Mouse (Mus musculus): ENCODE measurements around the gene Sec24d. TPM values are rescaled to one million over a fixed set of nuclear protein-coding genes. Genes with fewer than 3 reads are reported as not detected.

Gene Sec24d
- total RNA-seq, 1 experiment from 2014 or later = 7.1 TPM

DNA sequence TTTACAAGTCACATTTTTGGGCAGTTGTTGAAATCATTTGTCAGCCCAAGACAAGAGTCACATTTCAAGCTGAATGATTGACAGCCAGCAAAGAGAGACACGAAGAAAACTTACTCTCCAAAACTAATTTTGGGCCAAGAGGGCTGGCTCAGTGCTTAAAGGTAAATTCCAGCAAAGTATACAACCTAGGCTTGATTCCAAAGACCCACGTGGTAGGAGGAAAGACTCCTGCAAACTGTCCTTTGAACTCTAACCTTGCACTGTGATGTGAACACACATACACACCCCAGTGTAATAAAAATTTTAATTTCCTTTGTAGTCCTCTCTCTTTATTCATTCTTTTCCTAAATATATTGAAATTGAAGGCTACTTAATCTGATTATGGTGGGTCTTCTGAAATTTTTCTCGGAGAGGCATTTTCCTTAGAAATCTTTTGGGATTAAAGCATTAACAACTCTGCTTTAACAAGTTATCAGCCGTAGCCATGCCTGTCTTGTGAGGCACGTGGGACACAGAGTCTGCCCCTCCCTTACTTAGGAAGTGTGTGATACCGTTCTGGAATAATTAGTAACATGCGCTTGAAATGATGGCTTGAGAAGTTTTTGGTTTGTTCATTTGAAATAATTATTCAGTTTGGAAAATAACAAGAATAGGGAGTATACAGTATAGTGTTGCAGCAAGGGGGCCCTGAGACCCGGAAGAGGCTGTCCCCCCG is 21.8 kb downstream of the Sec24d start:
- ATAC-seq (replicated peaks; ENCODE audit: insufficient number of reproducible peaks, low FRiP score, low TSS enrichment, poor library complexity, severe bottlenecking) = no peak

DNA sequence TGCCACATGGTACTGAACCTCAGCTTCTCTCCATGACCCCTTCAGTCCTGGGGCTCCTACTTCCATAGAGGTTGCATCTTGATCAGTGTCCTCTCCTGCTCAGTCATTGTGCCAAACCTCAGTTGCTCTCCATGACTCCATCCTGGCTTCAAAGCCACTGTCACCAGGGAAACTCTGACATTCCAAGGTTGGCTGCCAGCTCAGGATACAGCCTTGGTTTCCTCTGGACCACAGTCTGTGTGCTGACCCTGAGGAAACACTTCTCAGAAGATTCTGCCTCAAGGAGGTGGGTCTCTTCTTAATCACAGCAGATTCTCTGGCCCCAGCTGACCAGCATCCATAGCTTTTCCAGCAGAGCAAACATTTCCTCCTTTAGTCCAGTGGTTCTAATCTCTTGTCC is 24.4 kb downstream of the Sec24d start:
- no peak for ATAC-seq (replicated peaks; ENCODE audit: insufficient number of reproducible peaks, low FRiP score, low TSS enrichment, poor library complexity, severe bottlenecking)

DNA sequence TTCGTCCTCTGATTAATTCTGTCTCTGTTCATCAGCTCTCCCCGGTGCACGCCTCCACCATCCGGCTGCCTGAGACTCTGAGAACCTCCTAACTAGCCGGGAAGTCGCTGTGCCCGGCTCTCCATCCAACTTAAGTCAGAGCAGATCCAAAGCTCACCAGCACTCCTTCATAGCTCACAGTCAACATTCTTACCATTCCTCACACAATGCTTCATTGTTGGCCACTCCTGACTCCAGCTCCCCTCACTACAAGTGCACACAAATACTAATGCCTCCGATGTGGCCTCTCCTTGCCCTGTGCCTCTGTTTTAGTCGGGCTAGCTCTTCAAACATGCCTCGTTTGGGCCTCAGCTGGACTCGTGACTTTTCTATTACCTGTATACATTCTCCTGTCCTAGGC is 29.4 kb downstream of the Sec24d start:
- ATAC-seq (replicated peaks; ENCODE audit: insufficient number of reproducible peaks, low FRiP score, low TSS enrichment, poor library complexity, severe bottlenecking) = no peak

DNA sequence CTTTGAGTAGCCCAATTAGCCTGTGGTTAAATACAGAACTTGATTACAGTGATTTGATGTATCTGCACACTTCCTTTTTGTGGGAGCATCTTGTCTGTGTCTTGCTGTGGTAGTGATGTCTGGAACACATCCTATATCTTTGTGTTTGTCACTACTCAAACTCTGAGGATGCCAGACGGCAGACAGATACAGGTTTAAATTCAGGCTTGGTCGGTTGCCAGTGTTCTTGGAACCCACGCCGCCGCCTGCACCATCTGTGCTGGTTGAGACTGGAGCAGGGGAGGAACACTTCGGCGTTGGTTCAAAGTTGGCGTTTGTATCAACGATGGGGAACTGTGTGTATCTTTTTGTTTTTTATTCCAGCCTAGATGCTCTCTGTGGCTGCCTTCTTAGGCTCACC is 31.0 kb downstream of the Sec24d start:
- no peak for ATAC-seq (replicated peaks; ENCODE audit: insufficient number of reproducible peaks, low FRiP score, low TSS enrichment, poor library complexity, severe bottlenecking)

DNA sequence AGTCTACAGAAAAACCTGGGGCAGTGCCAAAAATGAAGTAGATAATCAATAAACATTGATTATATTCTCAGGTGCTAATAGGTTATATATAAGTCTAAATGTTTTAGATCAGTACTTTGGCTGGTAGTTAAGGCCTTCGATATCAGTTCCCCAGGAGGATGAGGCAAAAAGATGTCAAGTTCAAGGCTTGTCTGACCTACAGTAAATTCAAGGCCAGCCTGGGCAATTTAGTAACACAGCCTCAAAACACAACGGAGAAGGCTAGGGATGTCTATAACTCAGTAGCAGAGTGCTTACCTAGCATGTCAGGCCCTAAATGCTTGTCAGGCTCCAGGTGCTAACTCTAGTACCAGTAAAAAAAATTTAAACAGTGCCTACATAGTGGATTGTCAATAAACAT is 34.3 kb downstream of the Sec24d start:
- ATAC-seq (replicated peaks; ENCODE audit: insufficient number of reproducible peaks, low FRiP score, low TSS enrichment, poor library complexity, severe bottlenecking) = no peak

DNA sequence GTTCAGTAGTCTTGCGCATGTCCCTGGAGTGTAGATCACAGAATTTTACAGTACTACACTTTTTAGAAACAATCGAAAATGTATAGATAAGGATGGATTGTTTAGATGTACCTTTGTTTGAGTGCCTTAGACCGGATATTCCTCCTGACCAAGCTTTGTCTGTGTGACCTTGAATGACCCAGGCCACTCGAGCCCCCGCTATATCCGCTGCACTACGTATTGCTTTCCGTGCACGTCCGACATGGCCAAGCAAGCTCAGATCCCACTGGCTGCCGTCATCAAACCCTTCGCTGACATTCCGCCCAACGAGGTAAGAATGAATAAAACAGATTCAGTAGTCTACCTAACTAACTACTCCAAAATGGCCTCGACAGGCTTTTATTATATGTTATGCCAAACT is 38.4 kb downstream of the Sec24d start:
- ATAC-seq (replicated peaks; ENCODE audit: insufficient number of reproducible peaks, low FRiP score, low TSS enrichment, poor library complexity, severe bottlenecking) = no peak

DNA sequence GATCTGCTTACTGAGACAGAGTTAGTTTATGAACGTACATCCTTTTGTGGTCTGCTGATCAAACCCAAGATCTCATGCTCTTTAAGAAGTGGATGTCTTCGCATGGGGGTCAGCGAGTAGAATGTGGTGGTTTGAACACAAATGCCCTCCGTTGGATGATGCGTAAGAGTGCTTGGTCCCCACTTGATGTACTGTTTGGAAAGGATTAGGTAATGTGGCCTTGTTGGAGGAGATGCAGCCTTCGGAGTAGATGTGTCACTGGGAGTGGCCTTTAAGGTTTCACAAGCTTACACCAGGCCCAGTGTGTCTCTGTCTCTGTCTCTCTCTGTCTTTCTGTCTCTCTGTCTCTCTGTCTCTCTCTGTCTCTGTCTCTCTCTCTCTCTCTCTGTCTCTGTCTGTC is 40.2 kb downstream of the Sec24d start:
- no peak for ATAC-seq (replicated peaks; ENCODE audit: insufficient number of reproducible peaks, low FRiP score, low TSS enrichment, poor library complexity, severe bottlenecking)

DNA sequence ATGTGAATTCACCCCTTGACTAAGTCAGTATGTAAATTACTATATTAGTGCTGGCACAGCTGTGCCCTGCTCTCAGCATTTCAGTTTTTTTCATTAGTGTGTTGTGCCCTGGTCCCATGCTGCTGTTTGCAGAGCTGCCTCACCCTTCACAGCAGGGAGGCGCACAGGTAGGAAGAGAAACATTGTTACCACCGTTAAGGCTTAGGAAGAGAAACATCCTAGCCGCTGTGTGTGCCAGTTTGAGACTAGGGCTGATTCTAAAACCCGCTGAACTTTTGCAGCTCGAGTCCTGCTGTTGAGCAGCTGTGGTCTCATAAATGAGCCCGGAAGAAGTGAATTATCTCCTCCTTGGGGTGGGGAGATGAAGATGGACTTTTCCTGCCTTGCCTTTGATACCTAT is 41.9 kb downstream of the Sec24d start:
- ATAC-seq (replicated peaks; ENCODE audit: insufficient number of reproducible peaks, low FRiP score, low TSS enrichment, poor library complexity, severe bottlenecking) = no peak

DNA sequence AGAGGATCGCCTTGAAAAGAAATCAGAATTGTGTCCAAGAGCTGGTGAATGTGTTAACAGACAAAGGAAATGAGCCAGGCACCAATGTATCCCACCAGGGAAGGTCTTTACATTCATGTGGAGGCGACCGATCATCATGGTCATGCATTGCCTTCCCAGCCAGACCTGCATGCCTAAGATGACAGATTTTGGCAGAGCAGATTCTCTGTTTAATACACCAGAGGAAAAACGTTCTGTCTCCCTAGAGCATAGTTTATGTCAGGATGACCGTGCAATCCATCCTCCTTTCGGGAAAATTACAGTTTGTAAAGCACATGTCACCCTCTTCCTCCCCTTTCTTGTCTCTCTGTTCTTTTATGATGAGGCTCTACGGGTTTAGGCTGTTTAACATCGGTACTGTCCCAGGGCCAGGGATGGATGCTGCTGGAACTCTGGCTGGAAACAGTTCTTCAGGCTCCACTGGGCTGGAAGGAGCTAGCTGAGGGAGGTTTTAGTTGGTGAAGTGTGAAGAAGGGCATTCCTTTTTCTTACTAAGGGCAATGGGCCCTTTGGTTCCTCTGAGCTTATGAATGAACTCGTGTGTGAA is 45.3 kb downstream of the Sec24d start:
- ATAC-seq (replicated peaks; ENCODE audit: insufficient number of reproducible peaks, low FRiP score, low TSS enrichment, poor library complexity, severe bottlenecking) = no peak

DNA sequence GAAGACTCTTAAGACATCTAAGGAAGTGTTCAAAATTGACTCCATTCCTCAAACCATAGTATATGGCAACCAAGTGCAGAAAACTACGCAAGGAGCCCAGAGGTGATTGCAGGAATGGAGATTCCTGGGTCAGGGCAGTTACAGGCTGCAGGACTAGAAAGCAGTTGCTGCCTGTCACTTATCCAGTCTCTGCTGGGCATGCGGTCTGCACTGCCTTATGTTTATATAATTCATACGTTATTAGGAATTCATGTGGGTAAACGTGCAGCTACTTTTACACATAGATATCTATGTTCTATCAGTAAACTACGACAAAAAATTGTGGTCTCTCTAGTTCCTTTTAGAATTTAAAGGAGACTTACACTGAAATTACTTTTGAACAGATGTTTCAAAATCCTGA is 46.2 kb downstream of the Sec24d start:
- ATAC-seq (replicated peaks; ENCODE audit: insufficient number of reproducible peaks, low FRiP score, low TSS enrichment, poor library complexity, severe bottlenecking) = no peak

DNA sequence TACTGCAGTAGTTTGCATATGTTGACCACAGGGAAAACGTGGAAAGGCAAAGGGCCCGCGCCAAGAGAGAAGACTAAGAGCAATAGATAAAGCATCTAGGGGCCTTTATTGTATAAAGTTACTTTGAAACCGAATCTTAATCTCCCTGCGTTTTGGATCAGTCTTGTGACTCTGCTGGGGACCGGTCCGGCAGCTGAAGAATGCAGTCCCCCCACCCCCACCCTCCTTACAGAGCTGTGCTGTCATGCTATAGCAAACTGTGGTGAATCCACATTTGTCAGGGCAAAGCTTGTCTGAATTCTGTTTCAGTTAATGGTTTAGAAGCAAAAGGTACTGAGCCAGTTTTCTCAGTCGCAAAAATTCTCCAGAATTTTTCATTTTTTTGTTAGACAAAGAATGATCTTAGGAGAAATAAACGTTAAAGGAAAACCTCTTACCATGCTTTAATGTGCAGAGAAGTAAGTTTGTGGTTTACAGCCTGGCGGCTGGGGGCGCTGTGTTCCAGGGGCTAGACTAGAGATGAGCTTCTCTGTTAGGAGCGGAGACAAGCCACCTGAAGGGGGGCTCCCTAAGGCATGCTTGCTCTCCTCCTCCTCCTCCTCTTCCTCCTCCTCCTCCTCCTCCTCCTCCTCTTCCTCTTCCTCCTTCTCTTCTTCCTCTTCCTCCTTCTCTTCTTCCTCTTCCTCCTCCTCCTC is 46.8 kb downstream of the Sec24d start:
- ATAC-seq (replicated peaks; ENCODE audit: insufficient number of reproducible peaks, low FRiP score, low TSS enrichment, poor library complexity, severe bottlenecking) = no peak

DNA sequence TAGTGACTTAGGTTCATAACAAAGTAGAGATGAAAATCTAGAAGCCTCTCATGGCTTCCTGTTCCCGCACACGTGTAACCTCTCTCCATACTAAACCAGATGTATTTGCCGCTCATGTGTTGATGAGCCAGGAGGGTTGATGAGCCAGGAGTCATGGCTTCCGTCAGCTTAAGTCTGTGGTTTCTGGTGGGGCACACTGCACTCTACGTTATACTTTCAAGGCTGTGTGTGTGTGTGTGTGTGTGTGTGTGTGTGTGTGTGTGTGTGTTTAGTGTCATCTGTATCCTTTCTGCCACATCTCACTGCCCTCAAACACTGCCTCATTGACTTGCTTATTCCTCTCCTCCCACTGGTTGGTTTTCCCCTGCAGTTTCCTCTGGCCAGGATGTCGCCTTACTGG is 48.8 kb downstream of the Sec24d start:
- no peak for ATAC-seq (replicated peaks; ENCODE audit: insufficient number of reproducible peaks, low FRiP score, low TSS enrichment, poor library complexity, severe bottlenecking)

DNA sequence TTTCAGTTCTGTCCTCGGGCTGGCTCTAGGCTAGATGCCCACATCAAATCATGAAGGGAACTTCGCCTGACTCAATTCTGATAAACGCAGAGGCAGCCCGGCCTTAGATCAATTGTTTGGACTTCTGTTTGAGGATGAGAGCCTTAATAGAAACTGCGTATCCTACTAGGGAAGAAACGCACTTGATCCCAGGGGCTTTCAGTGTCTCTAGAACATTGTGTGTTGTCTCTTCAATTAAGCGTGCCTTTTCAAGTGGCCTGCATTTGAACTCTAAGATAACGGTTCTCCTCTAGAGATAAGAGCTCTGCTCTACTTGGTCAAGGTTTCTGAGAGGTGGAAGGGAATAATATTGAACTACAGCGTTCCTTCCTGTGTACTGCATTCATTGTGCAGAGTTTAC is 49.8 kb downstream of the Sec24d start:
- no peak for ATAC-seq (replicated peaks; ENCODE audit: insufficient number of reproducible peaks, low FRiP score, low TSS enrichment, poor library complexity, severe bottlenecking)

DNA sequence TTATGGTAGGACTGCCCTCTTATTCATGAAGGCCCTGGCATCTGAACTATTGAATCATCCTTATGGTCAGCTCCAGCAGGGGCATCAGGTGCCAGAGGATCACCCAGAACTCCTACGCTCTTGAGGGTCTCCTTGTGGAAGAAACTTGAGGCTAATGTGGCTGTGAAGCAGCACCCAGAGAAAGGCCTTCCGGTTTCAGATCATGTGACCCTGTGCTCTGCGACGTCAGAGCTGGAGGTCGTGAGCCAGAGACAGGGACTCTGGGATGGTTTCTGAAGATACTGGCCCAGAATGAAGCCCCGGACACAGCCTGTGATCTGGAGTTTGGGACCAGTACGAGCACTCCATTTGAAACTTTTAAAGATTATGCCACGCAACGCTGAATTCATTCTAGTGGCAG is 53.1 kb downstream of the Sec24d start:
- no peak for ATAC-seq (replicated peaks; ENCODE audit: insufficient number of reproducible peaks, low FRiP score, low TSS enrichment, poor library complexity, severe bottlenecking)

DNA sequence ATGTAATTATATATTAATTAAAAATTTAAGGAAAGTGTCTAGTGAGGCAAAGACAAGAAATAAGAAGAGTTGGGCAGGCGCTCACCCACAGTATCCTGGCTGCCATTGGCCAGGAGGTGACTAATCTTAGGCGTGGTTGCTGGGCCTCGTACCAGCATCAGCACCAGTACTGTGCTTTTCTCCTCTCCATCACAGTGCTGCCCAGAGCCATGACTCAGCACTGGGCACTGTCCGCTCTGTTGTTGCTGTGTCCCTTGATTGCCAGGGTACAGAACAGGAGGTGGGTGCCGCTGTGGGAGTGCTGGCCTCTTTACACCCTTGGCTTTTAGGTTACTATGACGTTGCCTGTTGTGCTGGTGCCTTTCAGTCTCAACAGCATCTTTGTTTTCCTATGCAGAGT is 54.4 kb downstream of the Sec24d start:
- ATAC-seq (replicated peaks; ENCODE audit: insufficient number of reproducible peaks, low FRiP score, low TSS enrichment, poor library complexity, severe bottlenecking) = peak; percentile 35; the same call in 1 of the 2 replicates

DNA sequence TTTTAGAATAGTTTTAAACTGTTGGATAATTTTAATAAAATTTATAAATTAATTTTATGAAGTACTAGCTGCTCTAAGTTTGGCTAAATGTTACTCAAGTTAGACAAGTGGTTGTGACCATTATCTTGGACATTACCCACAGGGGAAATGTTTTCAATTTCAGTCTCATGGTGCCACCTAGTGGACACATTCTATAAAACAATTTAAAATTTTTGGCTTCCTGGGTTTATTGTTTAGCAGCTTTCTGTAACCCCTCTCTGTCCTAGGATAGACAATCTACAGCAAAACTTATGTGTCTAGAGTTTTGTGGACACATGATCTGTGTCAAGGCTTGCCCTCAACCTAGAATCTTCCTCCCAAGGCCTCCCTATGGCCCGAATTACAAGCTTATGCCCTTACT is 54.9 kb downstream of the Sec24d start:
- 0 out of 2 replicates have a peak, but pooled peaks have one; percentile 13 for ATAC-seq (replicated peaks; ENCODE audit: insufficient number of reproducible peaks, low FRiP score, low TSS enrichment, poor library complexity, severe bottlenecking)

DNA sequence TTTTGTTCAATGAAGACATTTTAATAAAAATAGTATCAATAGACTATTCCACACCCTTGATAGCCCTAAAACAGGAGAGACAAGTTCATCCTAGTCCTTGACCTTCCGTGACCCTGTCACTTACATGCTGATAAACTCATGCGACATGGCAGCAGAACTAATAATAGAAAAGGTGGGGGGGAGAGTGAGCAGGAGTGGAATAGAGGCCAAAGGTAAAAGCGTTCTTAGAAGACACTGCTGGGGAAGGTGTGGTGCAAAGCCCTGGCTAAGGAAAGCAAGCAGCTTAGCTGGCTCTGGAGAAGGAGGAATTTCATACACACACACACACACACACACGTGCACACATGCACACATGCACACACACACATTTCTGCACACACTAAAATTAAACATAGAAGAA is 57.1 kb downstream of the Sec24d start:
- no peak for ATAC-seq (replicated peaks; ENCODE audit: insufficient number of reproducible peaks, low FRiP score, low TSS enrichment, poor library complexity, severe bottlenecking)

DNA sequence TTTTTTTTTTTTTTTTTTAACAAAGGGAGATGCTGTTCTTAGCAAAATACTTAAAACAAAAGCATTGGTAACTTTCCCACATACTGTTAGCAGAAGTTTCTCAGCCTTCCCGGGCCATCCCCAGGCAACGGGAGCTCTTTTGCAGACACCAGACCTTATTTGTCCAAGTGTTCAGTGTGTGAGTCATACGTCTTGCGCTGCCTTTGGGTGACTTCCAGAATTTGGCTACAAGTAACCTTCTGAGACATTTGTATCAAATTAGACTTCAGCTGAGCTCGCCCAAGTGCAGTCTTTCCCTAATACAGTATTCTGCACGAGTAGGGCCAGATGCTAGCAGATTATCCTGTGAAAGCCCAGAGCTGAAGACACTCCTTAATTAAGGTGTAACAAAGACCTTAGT is 62.0 kb downstream of the Sec24d start:
- no peak for ATAC-seq (replicated peaks; ENCODE audit: insufficient number of reproducible peaks, low FRiP score, low TSS enrichment, poor library complexity, severe bottlenecking)

DNA sequence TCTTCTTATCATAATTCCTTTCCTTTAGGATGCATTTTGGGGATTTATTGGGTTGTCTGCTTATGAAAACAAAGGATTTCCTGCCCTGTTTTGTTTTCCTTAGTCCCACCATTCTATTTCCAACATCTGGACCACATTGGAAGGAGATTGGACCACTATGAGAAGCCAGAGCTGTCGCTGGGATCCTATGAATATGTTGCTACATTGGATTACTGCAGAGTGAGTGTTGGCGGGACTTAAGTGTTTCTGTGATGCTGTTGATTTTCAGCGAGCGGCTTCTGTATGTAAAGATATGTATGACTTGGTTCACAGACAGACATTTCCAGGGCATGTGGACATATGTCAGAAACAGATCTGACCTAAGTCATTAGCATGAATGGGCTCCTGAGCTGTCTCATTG is 63.0 kb downstream of the Sec24d start:
- no peak for ATAC-seq (replicated peaks; ENCODE audit: insufficient number of reproducible peaks, low FRiP score, low TSS enrichment, poor library complexity, severe bottlenecking)

DNA sequence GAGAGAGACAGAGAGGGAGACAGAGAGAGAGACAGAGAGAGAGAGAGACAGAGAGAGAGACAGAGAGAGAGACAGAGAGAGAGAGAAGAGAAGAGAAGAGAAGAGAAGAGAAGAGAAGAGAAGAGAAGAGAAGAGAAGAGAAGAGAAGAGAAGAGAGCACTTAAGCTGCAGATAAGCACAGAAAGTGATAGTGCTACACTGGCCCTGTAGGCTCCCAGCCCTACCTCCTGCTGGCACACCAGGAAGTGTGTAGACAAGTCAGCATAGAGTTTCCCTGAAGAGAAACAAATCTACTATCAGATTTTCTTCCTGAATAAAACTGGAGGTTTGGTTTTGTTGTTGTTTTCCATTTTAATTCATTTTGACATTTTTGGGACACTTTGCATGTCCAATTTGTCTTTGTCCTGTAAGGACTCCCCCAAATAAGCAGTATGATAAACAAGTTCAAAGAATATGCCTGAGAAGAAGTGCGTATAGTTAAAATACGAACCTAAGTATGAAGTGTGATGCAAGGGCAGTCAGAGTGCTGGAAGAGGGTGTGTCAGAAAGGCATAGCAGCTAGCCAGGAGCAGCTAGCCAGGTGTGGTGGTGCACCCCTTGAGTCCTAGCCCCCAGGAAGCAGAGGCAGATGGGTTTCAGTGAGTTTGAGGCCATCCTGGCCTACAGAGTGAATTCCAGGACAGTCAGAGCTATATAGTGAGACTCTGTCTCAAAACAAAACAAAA is 65.2 kb downstream of the Sec24d start:
- ATAC-seq (replicated peaks; ENCODE audit: insufficient number of reproducible peaks, low FRiP score, low TSS enrichment, poor library complexity, severe bottlenecking) = no peak
